Mouse (Mus musculus): ENCODE data around the gene Nacad. TPM values are rescaled to one million over a fixed set of nuclear protein-coding genes. Genes with fewer than 3 reads are reported as not detected.

Gene Nacad
- polyA plus RNA-seq, 1 experiment from 2014 or later: 1.1 TPM

DNA sequence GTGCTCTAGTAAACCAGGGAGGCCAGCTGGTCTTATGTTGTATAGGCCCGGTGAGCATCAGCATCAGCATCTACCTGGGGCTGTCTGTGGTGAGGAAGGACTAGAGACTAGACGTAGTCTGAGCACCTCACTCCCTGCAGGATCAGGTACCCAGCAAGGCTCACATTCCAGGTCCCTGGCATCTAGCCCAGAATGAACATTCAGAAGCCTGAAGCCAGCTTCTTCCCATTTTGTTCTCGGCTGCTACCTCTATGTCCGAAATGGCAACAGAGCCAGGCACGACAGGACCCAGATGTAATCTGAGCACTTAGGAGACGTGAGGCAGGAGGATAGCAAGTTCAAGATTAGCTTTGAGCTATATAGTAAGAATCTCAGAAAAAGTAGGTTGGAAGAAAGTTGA is 11.0 kb downstream of the Nacad start:
- 43% methylated on average over 6 of the region's 6 CpGs for WGBS
- Histone ChIP-seq H3K4me1 (replicated peaks) (peaks cover 39% of the 10 kb centered on the region), H3K4me2 (no peak overlapping the region), H3K27me3 (peaks cover 2% of the 10 kb centered on the region; the same call in 1 of the 2 replicates), H3K36me3 (peaks cover 66% of the 10 kb centered on the region; the same call in 1 of the 2 replicates), H3K9me3 (replicated peaks) (no peaks in the 10 kb centered on the region), H3K27ac (peak overlapping the region; percentile 30; the same call in 1 of the 2 replicates), H3K4me3 (no peak overlapping the region), H3K9ac (no peak overlapping the region)
- ATAC-seq (replicated peaks; ENCODE audit: insufficient number of reproducible peaks, insufficient read depth, low FRiP score, low read depth): no peak

DNA sequence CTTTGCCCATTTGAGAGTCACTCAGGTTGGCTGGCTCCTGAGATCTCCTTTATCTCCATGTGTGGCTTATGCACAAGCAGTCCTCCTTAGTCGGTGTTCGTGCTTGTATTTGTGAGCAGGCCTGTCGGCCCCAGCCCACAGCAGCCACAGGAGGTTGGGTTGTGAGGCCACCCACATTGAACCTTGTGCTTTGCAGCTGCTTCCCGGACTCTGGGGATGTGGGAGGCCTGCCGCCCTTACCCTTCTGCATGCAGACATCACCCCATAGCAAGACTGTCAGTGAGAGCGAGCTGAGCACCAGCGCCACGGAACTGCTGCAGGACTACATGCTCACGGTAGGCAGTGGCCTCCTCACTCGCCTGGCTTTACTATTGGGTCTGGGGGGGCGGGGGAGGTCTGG is 12.4 kb downstream of the Nacad start:
- Histone ChIP-seq H3K27ac (no peak overlapping the region), H3K9me3 (replicated peaks) (no peaks in the 10 kb centered on the region), H3K4me3 (no peak overlapping the region), H3K4me1 (replicated peaks) (peaks cover 25% of the 10 kb centered on the region), H3K27me3 (no peaks in the 10 kb centered on the region), H3K9ac (no peak overlapping the region), H3K36me3 (peaks cover 74% of the 10 kb centered on the region; the same call in 1 of the 2 replicates), H3K4me2 (no peak overlapping the region)
- 81% methylated on average over 11 of the region's 11 CpGs for WGBS
- ATAC-seq (replicated peaks; ENCODE audit: insufficient number of reproducible peaks, insufficient read depth, low FRiP score, low read depth): no peak

DNA sequence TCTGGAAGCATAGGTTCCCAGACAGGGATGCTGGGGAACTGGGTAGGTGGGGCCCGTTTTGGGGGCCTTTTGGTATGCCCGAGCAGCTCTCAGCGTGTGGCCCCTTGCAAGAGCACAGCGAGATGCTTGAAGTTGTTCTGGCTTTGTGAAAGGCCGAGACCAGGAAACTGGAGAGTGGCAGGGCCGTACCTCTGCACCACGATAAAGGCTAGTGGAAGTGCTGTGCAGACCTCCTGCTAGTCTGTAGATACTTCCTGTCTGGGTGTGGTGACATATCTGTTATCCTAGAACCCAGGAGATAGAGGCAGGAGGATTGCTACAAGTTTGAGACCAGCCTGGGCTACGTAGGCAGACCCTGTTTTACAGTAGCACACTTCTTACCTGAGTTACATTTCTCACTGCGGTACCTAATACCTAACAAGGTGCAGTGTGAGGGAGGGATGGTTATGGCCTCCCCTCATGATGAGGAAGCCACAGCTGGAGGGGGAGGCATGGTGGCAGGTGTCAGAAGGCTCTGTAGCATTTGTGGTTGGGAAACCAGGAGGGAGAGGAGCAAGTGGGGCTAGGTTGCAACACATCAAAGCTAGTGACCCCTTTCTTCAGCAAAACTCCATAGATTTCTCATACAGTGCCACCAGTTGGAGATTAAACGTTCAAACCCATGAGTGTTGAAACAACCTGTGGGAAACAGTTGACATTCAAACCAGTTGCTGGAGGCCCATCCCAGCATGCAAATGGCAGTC is 14.7 kb downstream of the Nacad start:
- H3K9me3 ChIP-seq (replicated peaks): no peaks in the 10 kb centered on the region
- no peak overlapping the region for H3K4me3 ChIP-seq
- no peak overlapping the region for H3K9ac ChIP-seq
- WGBS: 78% methylated on average over 10 of the region's 10 CpGs
- no peak for ATAC-seq (replicated peaks; ENCODE audit: insufficient number of reproducible peaks, insufficient read depth, low FRiP score, low read depth)
- H3K27ac ChIP-seq: no peak overlapping the region
- H3K4me2 ChIP-seq: no peak overlapping the region
- H3K4me1 ChIP-seq (replicated peaks): peaks cover 31% of the 10 kb centered on the region
- H3K27me3 ChIP-seq: no peaks in the 10 kb centered on the region
- peaks cover 59% of the 10 kb centered on the region; the same call in 1 of the 2 replicates for H3K36me3 ChIP-seq

DNA sequence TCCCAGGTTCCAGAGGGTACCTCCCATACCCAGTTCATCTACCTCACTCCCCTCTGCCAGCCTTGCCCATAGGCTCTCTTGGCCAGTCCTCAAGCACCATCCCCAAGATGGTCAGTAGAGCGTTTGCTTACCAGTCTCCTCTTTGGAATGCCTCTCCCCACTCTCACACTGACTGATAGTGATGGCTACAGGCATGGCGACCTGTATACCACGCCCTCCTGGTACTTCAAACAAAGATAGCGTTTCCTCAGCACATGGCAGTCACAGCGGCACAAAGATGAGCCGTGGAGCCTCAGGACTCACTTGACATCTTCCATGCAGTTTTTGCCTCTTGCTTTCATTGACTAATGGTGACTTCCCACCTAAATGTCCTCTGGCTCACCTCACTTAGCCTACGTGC is 16.0 kb downstream of the Nacad start:
- Histone ChIP-seq H3K9me3 (replicated peaks) (no peaks in the 10 kb centered on the region), H3K9ac (no peak overlapping the region), H3K4me3 (no peak overlapping the region), H3K36me3 (peaks cover 66% of the 10 kb centered on the region; the same call in 1 of the 2 replicates), H3K27ac (no peak overlapping the region), H3K4me2 (no peak overlapping the region), H3K4me1 (replicated peaks) (peaks cover 26% of the 10 kb centered on the region), H3K27me3 (no peaks in the 10 kb centered on the region)
- 80% methylated on average over 7 of the region's 7 CpGs for WGBS
- no peak for ATAC-seq (replicated peaks; ENCODE audit: insufficient number of reproducible peaks, insufficient read depth, low FRiP score, low read depth)

DNA sequence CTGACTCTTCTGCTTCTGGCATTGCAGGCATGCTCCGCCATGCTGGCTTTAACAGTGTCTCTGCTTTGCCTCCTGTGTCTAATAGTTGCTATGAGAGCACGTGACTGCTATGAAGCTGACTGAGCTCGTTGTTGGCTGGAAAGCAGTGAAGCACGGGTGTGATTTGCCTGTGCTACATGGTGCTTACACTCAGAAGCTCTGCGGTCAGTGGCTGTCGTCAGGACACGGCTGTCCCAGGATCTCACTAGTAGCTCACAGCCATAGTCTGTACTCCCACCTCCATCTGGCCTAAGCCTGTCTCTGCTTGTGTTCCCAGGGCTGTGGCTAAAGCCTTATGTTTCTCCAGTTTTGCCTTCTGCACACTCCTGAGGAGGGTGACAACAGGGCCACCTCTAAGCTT is 17.6 kb downstream of the Nacad start:
- Histone ChIP-seq H3K27me3 (no peaks in the 10 kb centered on the region), H3K4me1 (replicated peaks) (peaks cover 18% of the 10 kb centered on the region), H3K4me3 (no peak overlapping the region), H3K4me2 (no peak overlapping the region), H3K9ac (no peak overlapping the region), H3K36me3 (peaks cover 57% of the 10 kb centered on the region; the same call in 1 of the 2 replicates), H3K27ac (no peak overlapping the region), H3K9me3 (replicated peaks) (no peaks in the 10 kb centered on the region)
- no peak for ATAC-seq (replicated peaks; ENCODE audit: insufficient number of reproducible peaks, insufficient read depth, low FRiP score, low read depth)
- WGBS: 83% methylated on average over 7 of the region's 7 CpGs

DNA sequence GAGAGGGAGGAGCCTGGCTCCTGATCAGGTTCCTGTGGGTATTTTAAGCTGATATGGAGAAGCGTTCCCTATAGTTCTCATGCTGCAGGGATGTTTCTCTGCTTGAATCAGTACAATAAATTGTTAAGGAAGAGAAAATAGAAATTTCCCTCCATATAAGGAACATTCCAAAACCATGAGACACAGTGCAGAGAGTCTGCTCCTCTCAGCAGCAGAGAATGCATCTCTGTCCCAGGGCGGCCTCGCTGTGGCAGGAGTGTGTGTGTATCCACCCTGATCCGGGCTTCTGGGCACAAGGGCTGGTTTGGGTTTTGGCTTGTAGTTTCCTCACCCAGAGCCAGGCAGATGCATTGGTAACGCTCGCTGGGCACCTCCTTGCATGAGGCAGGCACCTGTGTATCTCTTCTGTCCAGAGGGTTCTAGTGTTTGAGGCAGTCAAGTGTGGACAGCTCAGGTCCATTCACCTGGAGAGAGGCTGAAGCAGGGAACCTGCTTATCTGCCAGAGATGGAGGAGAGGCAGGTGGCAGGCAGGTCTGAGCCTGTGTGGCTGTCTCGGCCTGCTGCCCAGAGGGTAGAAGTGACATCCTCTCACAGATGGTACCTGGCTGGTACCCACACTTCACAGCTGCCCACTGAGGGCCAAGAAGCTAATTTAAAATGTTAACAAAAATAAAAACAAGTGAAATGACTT is 18.5 kb downstream of the Nacad start:
- Histone ChIP-seq H3K27me3 (no peaks in the 10 kb centered on the region), H3K4me2 (no peak overlapping the region), H3K9me3 (replicated peaks) (no peaks in the 10 kb centered on the region), H3K9ac (no peak overlapping the region), H3K27ac (peak overlapping the region; percentile 8), H3K4me3 (no peak overlapping the region), H3K36me3 (peaks cover 48% of the 10 kb centered on the region; the same call in 1 of the 2 replicates), H3K4me1 (replicated peaks) (peaks cover 18% of the 10 kb centered on the region)
- no peak for ATAC-seq (replicated peaks; ENCODE audit: insufficient number of reproducible peaks, insufficient read depth, low FRiP score, low read depth)
- WGBS: 71% methylated on average over 7 of the region's 7 CpGs

DNA sequence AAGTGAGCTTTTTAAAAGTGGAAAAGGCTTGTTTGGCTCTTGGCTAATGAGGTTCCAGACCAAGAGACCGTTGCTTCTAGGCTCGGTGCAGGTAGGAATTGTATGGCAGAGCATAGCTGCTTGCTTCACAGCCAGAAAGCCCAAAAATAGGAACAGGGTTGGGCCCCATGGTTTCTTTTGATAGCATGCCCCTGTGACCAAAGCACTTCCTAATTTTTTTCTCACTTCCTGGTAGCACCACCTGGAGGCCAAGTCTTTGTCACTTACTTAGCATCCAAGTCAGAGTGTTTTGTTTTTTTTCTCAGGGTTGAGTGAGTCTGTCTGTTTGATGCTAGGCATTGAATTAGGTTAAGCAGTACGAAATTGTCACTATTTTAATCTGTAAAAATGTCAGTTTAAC is 19.2 kb downstream of the Nacad start:
- WGBS: 53% methylated on average over 3 of the region's 3 CpGs
- H3K9me3 ChIP-seq (replicated peaks): no peaks in the 10 kb centered on the region
- peak overlapping the region; percentile 8; the same call in 1 of the 2 replicates for H3K27ac ChIP-seq
- peaks cover 41% of the 10 kb centered on the region; the same call in 1 of the 2 replicates for H3K36me3 ChIP-seq
- no peak overlapping the region for H3K4me3 ChIP-seq
- H3K4me1 ChIP-seq (replicated peaks): peaks cover 18% of the 10 kb centered on the region
- no peak overlapping the region for H3K4me2 ChIP-seq
- no peaks in the 10 kb centered on the region for H3K27me3 ChIP-seq
- no peak for ATAC-seq (replicated peaks; ENCODE audit: insufficient number of reproducible peaks, insufficient read depth, low FRiP score, low read depth)
- H3K9ac ChIP-seq: no peak overlapping the region

DNA sequence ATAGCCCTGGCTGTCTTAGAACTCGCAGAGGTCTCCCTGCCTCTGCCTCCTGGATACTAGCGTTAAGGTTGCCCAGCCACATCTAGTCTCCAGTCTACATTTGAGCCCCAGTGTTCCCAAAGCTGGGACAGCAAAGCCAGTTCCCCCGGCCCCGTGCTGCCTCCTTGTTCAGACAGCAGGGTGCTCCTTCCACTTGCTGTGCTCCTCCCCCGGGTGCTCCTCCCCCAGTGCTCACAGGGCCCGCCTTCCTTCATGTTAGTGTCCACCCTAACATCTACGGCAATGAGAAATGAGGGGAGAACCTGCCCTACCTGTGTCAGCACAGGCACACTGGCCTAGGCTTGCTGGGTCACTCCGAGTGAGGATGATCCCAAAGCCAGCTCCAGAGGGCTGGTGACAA is 20.1 kb downstream of the Nacad start:
- no peak overlapping the region for H3K9ac ChIP-seq
- 92% methylated on average over 8 of the region's 8 CpGs for WGBS
- H3K27me3 ChIP-seq: no peaks in the 10 kb centered on the region
- H3K27ac ChIP-seq: no peak overlapping the region
- peaks cover 32% of the 10 kb centered on the region; the same call in 1 of the 2 replicates for H3K36me3 ChIP-seq
- no peak overlapping the region for H3K4me3 ChIP-seq
- H3K4me1 ChIP-seq (replicated peaks): peaks cover 18% of the 10 kb centered on the region
- no peaks in the 10 kb centered on the region for H3K9me3 ChIP-seq (replicated peaks)
- no peak overlapping the region for H3K4me2 ChIP-seq
- no peak for ATAC-seq (replicated peaks; ENCODE audit: insufficient number of reproducible peaks, insufficient read depth, low FRiP score, low read depth)

DNA sequence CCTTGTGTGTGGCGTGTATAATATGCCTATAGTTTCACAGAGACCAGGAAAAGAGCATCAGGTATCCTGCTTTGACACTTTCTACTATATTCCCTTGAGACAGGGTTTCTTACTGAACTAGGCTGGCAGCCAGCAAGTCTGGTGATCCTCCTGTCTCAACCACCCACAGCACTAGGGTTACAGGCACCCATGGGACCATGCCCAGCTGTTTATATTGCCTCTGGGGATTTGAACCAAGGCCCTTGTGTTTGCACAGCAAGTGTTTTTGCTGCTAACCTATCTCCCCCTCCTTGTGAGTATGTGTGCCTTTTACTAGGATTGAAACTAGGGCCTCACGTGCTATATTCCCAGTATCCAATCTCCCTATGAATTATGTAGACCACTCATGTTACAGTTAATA is 24.3 kb downstream of the Nacad start:
- H3K27ac ChIP-seq: no peak overlapping the region
- H3K4me1 ChIP-seq (replicated peaks): peaks cover 12% of the 10 kb centered on the region
- H3K27me3 ChIP-seq: no peaks in the 10 kb centered on the region
- peaks cover 14% of the 10 kb centered on the region; the same call in 1 of the 2 replicates for H3K36me3 ChIP-seq
- no peak overlapping the region for H3K4me3 ChIP-seq
- no peak for ATAC-seq (replicated peaks; ENCODE audit: insufficient number of reproducible peaks, insufficient read depth, low FRiP score, low read depth)
- no peak overlapping the region for H3K4me2 ChIP-seq
- no peaks in the 10 kb centered on the region for H3K9me3 ChIP-seq (replicated peaks)
- 84% methylated on average over 2 of the region's 2 CpGs for WGBS
- H3K9ac ChIP-seq: no peak overlapping the region

DNA sequence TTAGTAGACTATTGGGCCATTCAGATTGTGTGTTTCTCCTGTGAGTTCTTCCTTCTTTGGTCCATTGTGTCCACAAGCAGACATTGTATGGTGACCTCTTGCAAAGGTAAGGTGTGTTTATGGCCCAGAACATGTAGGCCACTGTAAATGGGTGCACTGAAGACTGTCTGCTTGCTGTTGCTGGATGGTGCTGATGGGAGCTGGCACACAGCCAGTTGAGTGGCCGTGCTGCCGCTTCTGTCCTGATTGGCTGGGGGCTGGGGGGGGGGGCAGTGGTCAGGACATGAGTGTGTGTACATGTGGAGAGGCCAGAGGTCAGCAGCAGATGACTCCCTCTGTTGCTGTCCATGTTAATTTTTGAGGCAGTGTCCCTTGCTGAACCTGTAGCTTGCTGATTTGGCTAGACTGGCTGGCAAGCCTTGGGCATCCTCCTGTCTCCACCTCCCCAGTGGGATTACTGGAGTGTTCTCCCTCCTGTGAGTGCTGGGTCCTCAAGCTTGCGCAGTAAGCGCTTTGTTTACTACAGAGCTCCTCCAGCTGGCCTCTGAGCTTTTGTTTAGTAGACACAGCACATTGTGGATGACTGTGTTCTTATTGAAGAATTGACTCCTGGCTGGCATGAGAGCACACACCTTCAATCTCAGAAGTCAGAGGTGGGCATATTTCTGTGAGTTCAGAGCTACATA is 25.6 kb downstream of the Nacad start:
- H3K4me2 ChIP-seq: no peak overlapping the region
- no peak overlapping the region for H3K9ac ChIP-seq
- H3K36me3 ChIP-seq: peaks cover 12% of the 10 kb centered on the region; the same call in 1 of the 2 replicates
- H3K27me3 ChIP-seq: no peaks in the 10 kb centered on the region
- 54% methylated on average over 4 of the region's 4 CpGs for WGBS
- H3K4me1 ChIP-seq (replicated peaks): 0 out of 2 replicates have a peak, but pooled peaks cover 2% of the 10 kb centered on the region
- no peak overlapping the region for H3K4me3 ChIP-seq
- H3K27ac ChIP-seq: no peak overlapping the region
- ATAC-seq (replicated peaks; ENCODE audit: insufficient number of reproducible peaks, insufficient read depth, low FRiP score, low read depth): no peak
- no peaks in the 10 kb centered on the region for H3K9me3 ChIP-seq (replicated peaks)

DNA sequence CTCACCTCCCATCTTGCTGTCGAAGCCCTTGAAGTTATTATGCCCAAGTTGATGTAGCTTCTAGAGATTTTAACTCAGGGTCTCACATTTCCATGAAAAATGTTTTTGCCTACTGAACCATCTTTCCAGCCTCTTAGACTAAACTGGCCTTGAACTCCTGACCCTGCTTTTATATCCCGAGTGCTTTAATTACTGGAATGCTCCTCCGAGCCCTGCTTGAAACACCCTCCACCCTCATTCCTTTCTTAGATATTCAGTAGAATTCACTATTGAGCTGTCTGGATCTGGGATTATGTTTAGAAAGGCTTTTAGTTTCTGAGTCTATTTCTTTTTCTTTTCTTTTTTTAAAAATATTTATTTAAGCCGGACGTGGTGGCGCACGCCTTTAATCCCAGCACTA is 26.5 kb downstream of the Nacad start:
- ATAC-seq (replicated peaks; ENCODE audit: insufficient number of reproducible peaks, insufficient read depth, low FRiP score, low read depth): no peak
- H3K36me3 ChIP-seq: peaks cover 6% of the 10 kb centered on the region; the same call in 1 of the 2 replicates
- WGBS: 89% methylated on average over 7 of the region's 7 CpGs
- no peak overlapping the region for H3K27ac ChIP-seq
- H3K9me3 ChIP-seq (replicated peaks): no peaks in the 10 kb centered on the region
- H3K4me2 ChIP-seq: no peak overlapping the region
- no peaks in the 10 kb centered on the region for H3K27me3 ChIP-seq
- H3K9ac ChIP-seq: no peak overlapping the region
- no peak overlapping the region for H3K4me3 ChIP-seq
- H3K4me1 ChIP-seq (replicated peaks): 0 out of 2 replicates have a peak, but pooled peaks cover 2% of the 10 kb centered on the region

Data from heart, embryonic 15.5 days (tissue).